Mouse (Mus musculus) CD4-positive, CD25-positive, alpha-beta regulatory T cell, adult 4 months (primary cell): ENCODE results near the gene Gm13124. TPM values are rescaled to one million over a fixed set of nuclear protein-coding genes. Genes with fewer than 3 reads are reported as not detected.
"Not testable (repeated sequence)": the region's sequence is repeated elsewhere in the genome, so short reads cannot be mapped to it uniquely, and the experiment has no call there.

Experiments used
- ATAC-seq: one replicate; pipeline ENCODE4 v1.8.0; 2017
- polyA plus RNA-seq, 2 experiments: library from polyadenylated mRNA; unstranded; fragments of 100-300 nt; shearing (Covaris generic); gene quantifications; one replicate each; pipeline ENCODE4 v1.2.1; 2017

Gm13124 gene
- not detected for polyA plus RNA-seq

DNA sequence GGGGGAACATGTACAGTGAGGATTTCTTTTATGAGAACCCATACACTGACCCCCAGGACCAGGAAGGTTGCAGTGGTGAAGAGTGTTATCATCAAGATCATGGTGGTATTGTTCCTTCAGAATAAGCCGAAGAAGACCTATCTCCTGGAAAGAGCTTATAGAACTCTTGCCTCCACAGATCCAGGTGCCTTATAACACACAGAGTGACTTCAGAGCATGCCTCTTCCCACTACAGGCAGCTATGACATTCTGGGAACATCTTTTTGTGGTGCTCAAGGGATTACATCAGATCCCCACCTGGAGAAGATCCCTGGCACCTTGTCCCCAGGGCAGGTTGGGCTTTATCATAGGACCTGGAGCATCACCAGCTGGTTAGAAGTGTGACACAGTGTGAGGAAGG, at the start of gene Gm13124:
TSS of gene Gm13124 (minus strand) at position 101 of the 400 bp plus-strand sequence.
- ATAC-seq: no peak

DNA sequence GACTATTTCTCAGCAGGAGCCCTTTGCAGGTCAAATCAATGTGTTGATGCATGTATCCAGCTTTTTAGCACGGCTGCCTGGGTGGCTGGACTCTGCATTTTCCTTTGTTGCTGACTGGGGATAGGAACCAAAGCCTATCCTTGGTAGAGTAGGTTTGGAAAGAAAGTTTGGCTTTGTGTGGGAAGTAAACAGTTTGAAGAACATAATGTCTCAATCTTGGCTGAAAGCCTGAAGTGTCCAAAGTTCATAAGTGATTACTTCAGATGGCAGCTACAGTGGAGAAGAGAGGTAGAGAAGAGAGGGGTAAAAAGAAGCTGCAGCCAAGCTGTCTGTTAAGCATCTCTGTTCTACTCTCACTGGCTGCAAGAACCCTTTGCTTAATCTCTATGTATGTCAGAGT, 49.7 kb upstream of the Gm13124 start:
- no peak for ATAC-seq

DNA sequence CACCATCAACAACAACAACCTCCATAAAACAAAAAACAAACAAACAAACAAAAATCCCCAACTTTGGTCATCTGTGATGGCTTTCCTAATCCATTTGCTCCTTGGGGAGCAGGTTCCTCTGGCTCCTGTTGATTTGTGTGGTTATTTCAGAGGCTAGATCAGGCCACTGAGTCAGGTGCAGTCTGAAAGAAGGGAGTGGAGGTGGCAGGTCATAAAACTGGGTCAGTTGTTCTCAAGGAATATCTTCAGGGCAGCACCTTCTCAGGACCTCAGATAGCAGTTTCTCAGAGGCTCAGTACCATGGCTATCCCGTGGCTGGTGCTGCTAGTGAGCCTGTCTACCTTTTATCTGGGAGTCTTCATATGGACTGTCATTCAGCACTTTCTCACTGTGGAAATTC, 48.5 kb upstream of the Gm13124 start, which contains the start of gene Aadacl4:
TSS of gene Aadacl4 (plus strand) at position 301 of the 400 bp plus-strand sequence.
- ATAC-seq: no peak

DNA sequence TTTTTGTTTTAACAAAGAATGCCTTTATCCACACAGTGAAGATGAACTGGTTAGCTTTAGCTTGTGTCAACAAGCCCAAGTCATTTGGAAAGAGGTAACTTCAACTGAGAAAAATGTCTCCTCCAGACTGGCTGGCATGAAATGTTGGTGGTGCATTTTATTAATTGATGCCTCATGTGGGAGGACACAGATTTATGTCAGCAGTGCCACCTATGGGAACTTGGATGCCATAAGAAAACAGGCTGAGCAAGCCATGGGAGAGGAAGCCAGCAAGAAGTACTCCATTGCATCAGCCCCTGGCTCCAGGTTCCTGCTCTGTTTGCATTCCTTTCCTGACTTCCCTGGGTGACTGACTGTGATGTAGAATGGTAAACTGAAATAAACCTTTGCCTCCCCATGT, 27.9 kb upstream of the Gm13124 start:
- ATAC-seq: no peak

DNA sequence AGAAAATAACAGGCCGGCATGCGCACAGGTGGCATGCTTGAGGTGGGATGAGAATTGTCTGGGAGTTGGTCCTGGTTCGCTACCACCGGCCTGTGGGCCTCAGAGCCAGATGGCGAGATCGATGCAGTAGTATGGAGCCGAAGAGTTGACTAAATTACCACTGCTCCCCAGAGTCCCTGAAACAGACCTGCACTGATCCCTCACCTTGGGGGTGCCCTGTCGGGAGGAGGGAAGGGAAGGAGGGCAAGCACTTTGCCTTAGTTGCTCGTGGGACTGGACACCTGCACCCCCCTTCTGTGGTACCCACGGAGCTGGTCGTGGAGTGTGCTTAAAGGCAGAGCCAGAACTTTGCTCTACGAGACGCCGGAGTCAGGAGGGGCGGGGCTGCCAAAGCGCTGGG, 21.3 kb upstream of the Gm13124 start:
- ATAC-seq: not testable (repeated sequence)

DNA sequence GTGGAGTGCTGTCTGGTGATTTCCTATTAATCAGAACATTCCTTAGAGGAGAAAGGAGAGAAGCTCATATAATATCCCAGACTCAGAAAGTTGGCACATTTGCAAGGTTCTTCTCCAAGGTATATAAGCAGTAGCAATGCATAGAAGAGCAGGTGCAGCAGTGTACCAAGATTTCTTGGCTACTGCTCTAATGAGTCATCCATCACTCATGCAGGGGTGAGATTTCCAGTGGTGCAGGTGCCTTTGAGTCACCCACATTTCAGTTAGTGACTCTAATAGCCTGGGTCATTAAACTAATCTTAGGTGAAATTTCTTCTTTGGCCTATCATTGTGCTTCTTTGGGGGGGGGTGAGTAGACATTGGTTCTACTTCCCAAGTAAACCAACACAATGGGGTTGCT, 2.8 kb upstream of the Gm13124 start:
- ATAC-seq: no peak

DNA sequence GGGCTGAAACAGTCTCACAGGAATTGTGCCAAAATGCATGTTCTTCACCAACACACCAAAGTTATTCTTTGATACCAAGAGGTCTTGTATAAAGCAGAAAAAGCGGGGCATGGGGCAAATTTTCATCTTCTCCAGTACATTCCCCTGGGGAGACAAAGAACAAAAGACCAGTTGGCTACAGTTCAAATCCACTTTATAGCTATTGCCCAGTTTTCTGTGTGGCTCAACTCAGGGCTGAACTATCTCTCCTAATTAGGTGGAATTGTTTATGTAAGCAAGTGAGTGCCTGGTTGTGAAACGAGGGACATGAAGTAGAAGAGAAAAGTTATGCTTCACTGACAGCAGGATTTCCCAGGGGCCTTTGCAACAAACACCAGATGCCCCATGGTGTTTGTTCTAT, 3.7 kb downstream of the Gm13124 start:
- no peak for ATAC-seq

DNA sequence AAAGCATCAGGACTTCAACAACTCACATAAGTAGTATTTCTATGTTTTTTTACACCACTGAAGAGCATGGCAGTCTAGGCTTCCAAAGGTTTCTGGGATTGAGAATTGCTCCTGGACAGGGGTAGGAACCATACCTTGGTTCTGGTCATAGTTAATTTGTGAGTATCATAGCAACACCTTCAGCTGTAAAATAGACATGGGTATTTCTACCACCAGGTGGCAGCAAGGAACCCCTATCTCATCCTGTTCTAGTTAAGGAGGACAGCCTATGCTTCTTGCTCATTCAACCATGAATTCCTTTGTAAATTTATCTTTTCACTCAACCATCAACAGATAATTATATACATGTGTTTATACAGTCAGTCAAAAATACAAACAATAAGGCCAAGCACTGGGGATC, 5.1 kb downstream of the Gm13124 start:
- ATAC-seq: no peak

DNA sequence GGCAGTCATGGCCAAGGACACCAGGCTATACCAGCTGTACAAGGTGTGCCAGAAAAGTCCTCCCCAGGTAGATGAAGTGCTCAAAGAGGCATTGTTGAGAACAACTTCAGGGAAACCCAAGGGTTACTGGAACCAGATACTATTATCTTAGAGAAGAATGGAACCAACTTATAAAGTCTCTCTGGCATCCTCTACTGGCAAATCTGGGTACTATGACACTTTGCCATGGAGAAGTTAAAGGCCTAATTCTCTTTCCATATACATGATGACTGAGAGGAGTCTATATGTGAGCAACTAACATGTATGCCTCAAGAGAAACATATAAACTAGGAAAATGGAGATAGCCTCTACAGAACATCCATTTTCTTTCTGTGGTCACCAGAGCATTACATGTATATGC, 13.8 kb downstream of the Gm13124 start:
- no peak for ATAC-seq

DNA sequence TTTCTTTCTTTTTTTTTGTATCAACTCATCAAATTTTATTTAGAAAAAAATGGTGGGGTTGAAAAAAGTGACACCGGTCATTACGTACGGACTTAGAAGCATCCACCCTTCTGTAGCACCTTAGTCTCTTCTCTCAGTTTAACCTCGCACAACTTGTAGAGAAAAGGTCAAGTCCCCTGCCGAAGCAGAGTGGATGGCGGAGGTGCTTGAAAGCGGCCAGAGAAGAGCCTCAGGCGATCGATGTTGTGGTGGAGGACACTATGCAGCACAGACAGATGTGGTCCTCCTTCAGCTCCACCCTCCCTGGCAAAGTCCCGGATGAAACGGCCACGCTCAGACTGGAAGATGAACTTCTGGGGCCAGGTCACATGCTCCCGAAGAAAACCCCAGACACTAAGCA, 19.6 kb downstream of the Gm13124 start:
- ATAC-seq: not testable (repeated sequence)

DNA sequence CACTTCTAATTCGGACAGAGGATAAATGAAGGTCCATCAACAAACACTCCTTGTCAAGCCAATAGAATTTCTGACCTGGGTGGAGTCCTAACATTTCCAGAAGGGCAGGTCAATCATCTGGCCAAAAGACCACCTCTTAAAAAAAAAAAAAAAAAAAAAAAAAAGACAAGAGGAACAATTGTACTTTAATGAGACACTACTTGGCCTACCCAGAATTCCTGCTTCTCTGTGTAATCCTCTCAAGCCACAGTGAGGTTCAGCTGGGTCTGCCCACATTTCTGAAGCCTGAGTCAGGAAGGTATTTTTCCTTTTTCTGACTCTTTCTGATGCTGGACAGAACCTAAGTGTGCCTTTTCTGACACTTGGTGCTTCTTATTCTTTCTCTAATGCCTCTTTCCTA, 20.2 kb downstream of the Gm13124 start:
- ATAC-seq: no peak

DNA sequence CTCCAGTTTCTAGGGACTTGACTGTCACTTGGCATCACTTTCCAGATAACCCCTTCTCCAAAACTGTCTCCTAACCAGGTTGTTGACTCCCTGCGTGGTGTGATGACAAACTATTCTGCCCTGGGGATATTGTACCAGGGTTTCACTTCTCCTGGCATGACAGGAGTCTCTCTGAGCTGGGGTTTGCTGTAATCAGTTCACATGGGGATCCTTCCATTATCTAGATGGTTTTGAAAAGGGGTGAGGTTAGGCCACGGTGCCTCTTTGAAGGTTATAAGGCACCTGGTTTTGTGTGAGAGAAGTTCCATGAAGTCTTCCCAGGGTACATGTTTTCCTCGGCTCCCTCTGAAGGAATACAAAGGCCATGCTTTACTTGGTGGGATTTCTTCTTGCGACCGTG, 45.4 kb downstream of the Gm13124 start, which contains the start of gene 9430007A20Rik:
TSS of gene 9430007A20Rik (plus strand) at position 301 of the 400 bp plus-strand sequence.
- ATAC-seq: no peak

DNA sequence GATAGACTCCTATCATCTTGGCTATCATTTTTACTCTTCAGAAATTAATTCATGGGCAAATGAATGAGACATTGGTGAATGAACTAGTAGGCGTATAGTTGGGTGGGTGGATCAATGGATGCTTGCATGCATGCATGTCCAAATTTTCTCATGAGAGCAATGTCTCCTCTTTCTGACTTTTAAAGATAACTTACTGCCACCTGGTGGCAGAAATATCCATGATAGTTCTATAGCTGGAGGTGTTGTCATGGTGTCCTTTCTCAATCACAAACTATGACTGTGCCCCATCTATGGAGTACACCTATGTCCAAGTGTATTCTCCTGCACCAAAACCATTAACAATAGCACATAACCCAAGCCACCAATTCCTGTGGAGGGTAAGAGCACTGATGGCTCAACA, 58.4 kb downstream of the Gm13124 start:
- ATAC-seq: no peak

Other genes starting within 250 kb of the Gm13124 start
- not detected for gene Gm13128, start 234.9 kb downstream of the Gm13124 start, polyA plus RNA-seq
- not detected for gene Gm13119, start 207.2 kb downstream of the Gm13124 start, polyA plus RNA-seq
- not detected for gene Pramef20, start 187.2 kb downstream of the Gm13124 start, polyA plus RNA-seq
- not detected for gene Pramef12, start 156.7 kb downstream of the Gm13124 start, polyA plus RNA-seq
- gene 1700012P22Rik, start 126.4 kb downstream of the Gm13124 start, polyA plus RNA-seq: not detected
- not detected for gene Gm9944, start 111.8 kb downstream of the Gm13124 start, polyA plus RNA-seq
- gene Aadacl3, start 101.4 kb downstream of the Gm13124 start, polyA plus RNA-seq: not detected
- not detected for gene 9430007A20Rik, start 45.3 kb downstream of the Gm13124 start, polyA plus RNA-seq
- gene Aadacl4, start 48.6 kb upstream of the Gm13124 start, polyA plus RNA-seq: not detected
- gene Gm436, start 121.2 kb upstream of the Gm13124 start, polyA plus RNA-seq: not detected
- not detected for gene Gm13178, start 156.3 kb upstream of the Gm13124 start, polyA plus RNA-seq
- gene Gm438, start 221.4 kb upstream of the Gm13124 start, polyA plus RNA-seq: not detected